Mouse (Mus musculus) ES-E14 (cell line): ENCODE data around the gene Maff. TPM values are rescaled to one million over a fixed set of nuclear protein-coding genes. Genes with fewer than 3 reads are reported as not detected.

Source experiments
- DNase-seq: peaks from one replicate; pipeline ENCODE4 v3.0.0-alpha.2; 2013; ENCODE audit warnings: low read depth, low spot score
- H3K27ac ChIP-seq: 2 replicates; pipeline ENCODE4 v1.5.1; 2012; ENCODE audit warnings: low read depth, mild to moderate bottlenecking, low read length, moderate library complexity, mixed read lengths; ENCODE audit not compliant: poor library complexity, insufficient read depth, severe bottlenecking
- H3K36me3 ChIP-seq: 2 replicates; pipeline ENCODE4 v1.6.1; 2012; ENCODE audit warnings: mild to moderate bottlenecking, low read length, moderate library complexity, mixed read lengths; ENCODE audit not compliant: control insufficient read depth, poor library complexity, insufficient read depth, severe bottlenecking
- H3K4me1 ChIP-seq, 2 experiments: fragments of 150-350 bp in 1 of 2; sonication (generic) in 1 of 2; 2 replicates each; pipeline ENCODE4 v1.6.1; 2012; ENCODE audit warnings: low read length in 2 of 2, mild to moderate bottlenecking in 1 of 2, mixed read lengths in 1 of 2; ENCODE audit not compliant: control insufficient read depth in 2 of 2, insufficient read depth in 2 of 2, poor library complexity in 1 of 2
- H3K4me3 ChIP-seq, 2 experiments: fragments of 150-350 bp in 1 of 2; sonication (generic) in 1 of 2; 2 replicates each; pipeline ENCODE4 v1.5.1; 2012; ENCODE audit warnings: low read length in 2 of 2, low read depth in 1 of 2, mild to moderate bottlenecking in 1 of 2, mixed read lengths in 1 of 2; ENCODE audit not compliant: insufficient read depth in 1 of 2, poor library complexity in 1 of 2, severe bottlenecking in 1 of 2
- H3K9ac ChIP-seq: 2 replicates; pipeline ENCODE4 v1.6.1; 2012; ENCODE audit warnings: low read depth, mild to moderate bottlenecking, low read length, mixed read lengths; ENCODE audit not compliant: poor library complexity, insufficient read depth, severe bottlenecking
- H3K9me3 ChIP-seq: fragments of 150-350 bp; sonication (generic); 2 replicates; pipeline ENCODE4 v1.6.1; 2012; ENCODE audit warnings: low read depth, mild to moderate bottlenecking, low read length; ENCODE audit not compliant: control insufficient read depth, insufficient read depth
- CHD2 ChIP-seq: IDR thresholded peaks from 2 replicates; pipeline ENCODE4 v1.6.1; 2014; ENCODE audit warnings: mild to moderate bottlenecking, low read depth, low read length, inconsistent platforms
- HCFC1 ChIP-seq: IDR thresholded peaks from 2 replicates; pipeline ENCODE4 v1.6.1; 2012; ENCODE audit warnings: low read length, inconsistent platforms, borderline replicate concordance; ENCODE audit not compliant: insufficient read depth
- MAFK ChIP-seq: IDR thresholded peaks from 2 replicates; pipeline ENCODE4 v1.6.1; 2014; ENCODE audit warnings: mild to moderate bottlenecking, low read depth, low read length, inconsistent platforms; ENCODE audit not compliant: insufficient read depth
- ZC3H11A ChIP-seq: IDR thresholded peaks from 2 replicates; pipeline ENCODE4 v1.6.1; 2012; ENCODE audit warnings: low read depth, mild to moderate bottlenecking, inconsistent platforms, low read length, borderline replicate concordance
- ZNF384 ChIP-seq: IDR thresholded peaks from 2 replicates; pipeline ENCODE4 v1.6.1; 2012; ENCODE audit warnings: low read depth, low read length, inconsistent platforms
- in situ Hi-C, 2 experiments: fragments of 600-800 bp; cut with MboI; formaldehyde crosslinking; loops; one replicate each; pipeline ENCODE4 v1.15.1; 2025; ENCODE audit warnings: low sequenced_read_pairs in 2 of 2, inconsistent platforms in 1 of 2; ENCODE audit not compliant: unreplicated experiment in 2 of 2
- total RNA-seq: library from RNA; depleted of rRNA; stranded (reverse); fragments of 300-350 nt; gene quantifications from 2 replicates; pipeline ENCODE4 v1.2.3, GENCODE M21; 2012

Gene Maff
- total RNA-seq, 1 experiment, result 13.2 TPM

DNA sequence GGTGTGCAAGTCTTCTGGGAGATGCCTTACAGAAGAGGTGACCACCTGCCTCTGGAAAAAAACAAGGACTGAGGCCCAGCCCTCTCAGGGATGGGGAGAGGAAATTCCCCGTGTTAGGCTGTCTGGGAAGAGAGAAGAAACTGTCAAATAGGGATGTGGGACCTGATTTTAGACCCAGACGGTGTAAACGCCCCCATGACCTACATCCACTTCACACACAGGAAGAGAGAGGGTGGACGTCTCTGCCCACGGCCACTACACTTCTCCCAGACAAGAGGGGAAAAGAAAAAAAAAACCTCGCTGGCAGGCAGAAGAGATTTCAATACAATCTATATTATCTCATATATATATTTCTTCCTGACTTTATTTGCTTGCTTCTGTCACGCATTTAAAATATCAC is 13.9 kb downstream of the Maff start:
- H3K4me3 ChIP-seq, result no peak overlapping the region
- peaks cover 2 to 27% of the 10 kb centered on the region in 2 experiments; a peak in 2 of 4 replicates for H3K4me1 ChIP-seq
- TF ChIP-seq ZNF384 (no peak), HCFC1 (no peak), CHD2 (no peak), ZC3H11A (no peak), MAFK (no peak)
- no peak overlapping the region for H3K9ac ChIP-seq
- DNase-seq, result no peak
- no peaks in the 10 kb centered on the region for H3K9me3 ChIP-seq
- H3K36me3 ChIP-seq, result peaks cover 38% of the 10 kb centered on the region
- in situ Hi-C loops, result no loop called here
- H3K27ac ChIP-seq, result no peak overlapping the region

DNA sequence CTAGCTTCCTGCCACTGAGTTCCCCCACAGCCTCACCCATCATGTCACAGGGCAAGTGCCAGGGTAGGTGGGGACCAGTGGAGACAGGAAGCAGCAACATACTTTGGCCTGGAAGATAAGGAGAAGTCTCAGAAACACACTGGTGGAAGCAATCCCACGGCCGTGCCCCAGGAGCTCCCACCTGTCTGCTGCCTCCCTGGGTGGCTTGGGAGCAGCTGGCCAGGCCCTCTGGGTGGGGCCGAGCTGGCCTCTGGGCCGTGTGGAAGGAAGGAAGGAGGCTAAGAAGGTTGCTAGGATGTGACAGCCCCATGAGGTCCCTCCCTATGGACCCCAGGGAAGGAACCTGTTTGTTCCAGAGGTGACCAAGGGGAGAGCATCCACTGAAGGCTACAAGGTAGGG is 14.6 kb downstream of the Maff start:
- Histone ChIP-seq H3K4me3 (no peak overlapping the region), H3K9me3 (no peaks in the 10 kb centered on the region), H3K9ac (no peak overlapping the region), H3K36me3 (peaks cover 44% of the 10 kb centered on the region), H3K27ac (no peak overlapping the region), H3K4me1 (peaks cover 2 to 24% of the 10 kb centered on the region in 2 experiments; a peak in 2 of 4 replicates)
- in situ Hi-C loops, result no loop called here
- DNase-seq, result no peak
- TF ChIP-seq ZNF384 (no peak), CHD2 (no peak), HCFC1 (no peak), MAFK (no peak), ZC3H11A (no peak)

DNA sequence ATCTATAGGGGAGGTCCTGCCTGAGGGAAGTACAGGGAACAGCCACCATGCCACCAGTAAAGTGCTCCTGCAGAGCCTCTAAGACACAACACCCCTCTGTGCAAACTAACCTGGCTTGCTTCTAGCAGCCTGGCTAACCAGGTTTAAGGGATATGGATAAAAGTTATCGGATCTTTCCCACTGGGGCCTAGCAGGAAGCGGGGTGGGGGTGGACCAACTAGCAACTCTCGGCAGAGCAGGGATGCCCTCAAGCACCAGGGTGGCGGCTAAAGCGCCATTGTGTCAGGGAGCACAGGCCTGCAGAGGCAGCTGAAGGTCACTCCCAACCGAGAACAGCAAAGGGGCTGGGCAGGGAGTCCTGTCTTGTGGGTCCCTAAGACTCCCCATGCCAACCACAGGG is 17.7 kb downstream of the Maff start:
- in situ Hi-C loops, result no loop called here
- no peak overlapping the region for H3K27ac ChIP-seq
- peaks cover 58% of the 10 kb centered on the region for H3K36me3 ChIP-seq
- TF ChIP-seq ZC3H11A, result no peak
- H3K4me1 ChIP-seq, result peaks cover 0 to 21% of the 10 kb centered on the region in 2 experiments; a peak in 2 of 4 replicates
- no peaks in the 10 kb centered on the region for H3K9me3 ChIP-seq
- no peak overlapping the region for H3K4me3 ChIP-seq
- DNase-seq, result no peak
- no peak overlapping the region for H3K9ac ChIP-seq

DNA sequence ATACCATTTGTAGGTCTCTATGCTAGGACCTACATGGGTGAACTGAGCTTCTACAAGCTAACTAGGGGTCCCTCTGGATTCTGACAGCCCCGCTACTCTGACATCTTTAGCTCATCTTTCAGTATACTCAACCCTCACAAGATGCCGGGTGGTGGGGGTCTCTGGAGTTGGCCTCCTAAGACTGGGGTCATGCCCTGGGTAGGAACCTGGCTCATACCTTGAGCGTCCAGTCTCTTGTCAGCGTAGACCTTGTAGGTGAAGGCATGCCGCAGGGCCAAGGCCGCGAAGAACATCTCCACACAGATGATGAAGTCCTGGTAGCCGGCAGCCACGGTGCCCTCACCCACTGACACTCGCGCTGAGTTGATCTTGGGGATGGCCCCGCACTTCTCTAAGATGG is 18.6 kb downstream of the Maff start:
- H3K27ac ChIP-seq, result no peak overlapping the region
- H3K9me3 ChIP-seq, result no peaks in the 10 kb centered on the region
- no peak for DNase-seq
- peaks cover 0 to 25% of the 10 kb centered on the region in 2 experiments; a peak in 2 of 4 replicates for H3K4me1 ChIP-seq
- H3K4me3 ChIP-seq, result no peak overlapping the region
- TF ChIP-seq CHD2 (no peak), HCFC1 (no peak), MAFK (no peak), ZC3H11A (no peak), ZNF384 (no peak)
- H3K36me3 ChIP-seq, result peaks cover 65% of the 10 kb centered on the region
- no peak overlapping the region for H3K9ac ChIP-seq
- in situ Hi-C loops, result no loop called here

DNA sequence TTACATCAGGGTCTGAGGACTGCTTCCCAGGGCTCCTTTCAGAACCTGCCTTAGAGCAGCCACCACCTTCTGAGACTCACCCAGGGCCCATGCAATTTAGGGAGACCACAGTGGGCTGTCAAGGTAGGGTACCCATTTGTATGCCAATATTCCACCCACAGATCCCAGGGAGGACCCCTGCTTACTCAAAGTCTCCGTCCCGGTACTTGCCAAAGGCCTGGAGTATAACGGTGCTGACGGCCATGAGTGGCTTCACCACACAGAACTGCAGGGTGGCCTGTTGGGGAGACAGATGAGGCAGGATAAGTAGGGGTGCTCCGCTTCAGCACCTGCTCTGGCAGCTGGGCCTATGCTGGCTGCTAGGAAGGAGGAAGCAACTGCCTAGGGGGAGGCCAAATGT is 20.0 kb downstream of the Maff start:
- Histone ChIP-seq H3K9me3 (no peaks in the 10 kb centered on the region), H3K4me1 (peaks cover 0 to 19% of the 10 kb centered on the region in 2 experiments; a peak in 2 of 4 replicates), H3K36me3 (peaks cover 66% of the 10 kb centered on the region), H3K4me3 (no peak overlapping the region), H3K27ac (no peak overlapping the region), H3K9ac (no peak overlapping the region)
- no peak for DNase-seq
- no peak for TF ChIP-seq ZNF384
- no peak for TF ChIP-seq HCFC1
- no peak for TF ChIP-seq MAFK
- no peak for TF ChIP-seq CHD2
- no peak for TF ChIP-seq ZC3H11A
- in situ Hi-C loops, result no loop called here
